Mouse (Mus musculus) kidney, postnatal 25 days (tissue): Measurements from ENCODE around the gene Rhox4a.
"Not testable (repeated sequence)": the region's sequence is repeated elsewhere in the genome, so short reads cannot be mapped to it uniquely, and the experiment has no call there.

Experiments used
- DNase-seq, 2 experiments: peaks; one replicate each; pipeline ENCODE4 v3.0.0; 2021; ENCODE audit warnings: mixed read lengths in 2 of 2

Gene Rhox4a

GRCm38 (mm10) chrX:37265038-37265437 lies at the start of gene Rhox4a:
TSS of gene Rhox4a (plus strand) at chrX:37265338.
- DNase-seq: not testable (repeated sequence)

- not testable (repeated sequence) for DNase-seq
Measured at GRCm38 (mm10) chrX:37222158-37222557, 43.0 kb upstream of the Rhox4a start, which contains the start of gene Rhox1. TSS of gene Rhox1 (minus strand) at chrX:37222258.

GRCm38 (mm10) chrX:37244676-37245075 lies 20.5 kb upstream of the Rhox4a start, which contains the start of gene Rhox2a:
TSS of gene Rhox2a (plus strand) at chrX:37244976.
- not testable (repeated sequence) for DNase-seq

GRCm38 (mm10) chrX:37249619-37250018 lies 15.5 kb upstream of the Rhox4a start, which contains the start of gene Rhox3a:
TSS of gene Rhox3a (plus strand) at chrX:37249919.
- DNase-seq: not testable (repeated sequence)
